Mouse (Mus musculus): ENCODE measurements at regions not wholly inside any gene's neighbourhood (a gene's known extent, or its start where the extent isn't known, plus 50 kb on each side); places are given as distances from the start of the nearest gene placed in this dataset.

DNA sequence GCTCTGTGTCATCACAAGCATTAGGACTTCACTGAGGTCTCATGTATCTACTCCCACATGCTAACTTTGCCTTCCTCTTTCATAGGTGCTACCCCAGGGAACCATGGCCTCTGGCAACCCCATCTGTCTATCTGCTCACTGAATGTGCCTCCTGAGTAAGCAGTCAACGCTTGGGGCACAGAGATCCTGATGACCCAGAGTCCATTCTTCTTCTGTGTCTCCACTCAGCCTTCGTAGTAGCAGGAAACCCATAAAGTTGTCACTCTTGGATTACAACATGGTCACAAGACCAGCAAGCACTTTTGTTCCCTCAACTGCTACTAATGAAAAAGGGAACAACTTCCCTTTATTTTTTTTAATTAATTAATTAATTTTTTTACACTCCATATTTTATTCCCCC lies 296.2 kb downstream of the Cd47 start:
- TF ChIP-seq POLR2A (IDR thresholded peaks at IDR 0.05; ENCODE audit: insufficient read depth, low read length) (no peak), CTCF (IDR thresholded peaks at IDR 0.05; ENCODE audit: low read depth, low read length) (no peak), EP300 (IDR thresholded peaks at IDR 0.05; ENCODE audit: insufficient read depth, low read depth, low read length) (no peak)

Data from ES-Bruce4 (cell line).